Mouse (Mus musculus): Measurements from ENCODE around the gene Opa1.

DNA sequence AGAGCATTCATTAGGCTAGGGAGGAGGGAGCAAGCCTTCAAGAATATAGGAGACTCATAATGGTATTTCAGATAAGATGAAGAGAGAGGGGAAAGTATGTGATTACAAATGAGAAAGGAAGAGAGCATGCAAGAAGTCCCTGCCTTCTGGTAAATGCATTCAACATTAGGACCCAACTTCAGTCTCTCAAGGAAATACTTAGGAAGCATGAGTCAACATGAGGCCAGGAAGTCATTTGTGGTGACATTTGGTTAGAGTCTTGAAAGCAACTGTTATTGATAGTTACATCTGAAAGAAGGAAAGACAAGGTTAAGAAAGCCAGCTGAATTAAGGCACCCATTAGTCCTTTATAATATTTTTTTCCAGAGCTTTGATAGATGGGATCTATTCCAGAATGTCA is 39.2 kb upstream of the Opa1 start:
- TF ChIP-seq CTCF (IDR thresholded peaks at IDR 0.05; ENCODE audit: low read depth) (no peak), EP300 (IDR thresholded peaks at IDR 0.05; ENCODE audit: low read depth) (no peak)
